Mouse (Mus musculus): ENCODE results near the gene Acot5. TPM values are rescaled to one million over a fixed set of nuclear protein-coding genes. Genes with fewer than 3 reads are reported as not detected.

The Acot5 gene
- total and polyA plus RNA-seq, 3 experiments = not detected

- dilution Hi-C loops (cut with MboI; ENCODE audit: extremely low pct_ligation_motif_present, extremely low pct_unique_long_range_greater_than_20kb, low sequenced_read_pairs) = no loop called here
- TF ChIP-seq MAZ (IDR thresholded peaks at IDR 0.05; ENCODE audit: low read depth, low read length) = no peak
- TF ChIP-seq CHD1 (IDR thresholded peaks at IDR 0.05; ENCODE audit: low read depth, low read length) = no peak
- TF ChIP-seq ETS1 (conservative IDR thresholded peaks at IDR 0.05; ENCODE audit: low read depth, low read length) = no peak
- TF ChIP-seq MYC (IDR thresholded peaks at IDR 0.05; ENCODE audit: low read depth, low read length) = no peak
- TF ChIP-seq CHD2 (IDR thresholded peaks at IDR 0.05; ENCODE audit: low read length) = no peak
- TF ChIP-seq ZNF384 (IDR thresholded peaks at IDR 0.05; ENCODE audit: low read depth, low read length) = no peak
- no peak for TF ChIP-seq RAD21 (IDR thresholded peaks at IDR 0.05; ENCODE audit: low read depth, low read length)
- TF ChIP-seq HCFC1 (IDR thresholded peaks at IDR 0.05; ENCODE audit: low read depth, low read length) = no peak
- TF ChIP-seq EP300 (IDR thresholded peaks at IDR 0.05; ENCODE audit: low read length) = no peak
- TF ChIP-seq ZC3H11A (IDR thresholded peaks at IDR 0.05; ENCODE audit: low read depth, low read length) = no peak
- TF ChIP-seq TBP (conservative IDR thresholded peaks at IDR 0.05; ENCODE audit: low read depth, low read length) = no peak
- TF ChIP-seq IRF4 (IDR thresholded peaks at IDR 0.05; ENCODE audit: low read depth, low read length) = no peak
- TF ChIP-seq PAX5 (IDR thresholded peaks at IDR 0.05; ENCODE audit: low read length) = no peak
- TF ChIP-seq BHLHE40 (IDR thresholded peaks at IDR 0.05; ENCODE audit: low read depth, low read length) = no peak
- no peak for TF ChIP-seq NELFE (IDR thresholded peaks at IDR 0.05; ENCODE audit: low read depth, low read length)
- TF ChIP-seq POLR2AphosphoS2 (IDR thresholded peaks at IDR 0.05; ENCODE audit: low read depth, low read length) = no peak
- no peak for TF ChIP-seq RCOR1 (conservative IDR thresholded peaks at IDR 0.05; ENCODE audit: low read depth, low read length)
- no peak for TF ChIP-seq KAT2A (IDR thresholded peaks at IDR 0.05; ENCODE audit: insufficient replicate concordance, low read length)
- no peak for TF ChIP-seq JUND (conservative IDR thresholded peaks at IDR 0.05; ENCODE audit: low read depth, low read length)
- no peak for DNase-seq (ENCODE audit: extremely low read depth)
Observed at GRCm38 (mm10) chr12:84071696-84072095, 2.6 kb downstream of the Acot5 start.

GRCm38 (mm10) chr12:84077371-84077990, 8.4 kb downstream of the Acot5 start:
- in situ Hi-C loops (cut with MboI; ENCODE audit: low pct_ligation_motif_present, low pct_unique_long_range_greater_than_20kb, low sequenced_read_pairs) = no loop called here
- TF ChIP-seq UBTF (IDR thresholded peaks at IDR 0.05; ENCODE audit: low read depth, low read length) = no peak
- TF ChIP-seq EP300 (IDR thresholded peaks at IDR 0.05; ENCODE audit: low read length) = no peak
- TF ChIP-seq CHD1 (IDR thresholded peaks at IDR 0.05; ENCODE audit: low read depth, low read length) = no peak
- no peak for TF ChIP-seq BHLHE40 (IDR thresholded peaks at IDR 0.05; ENCODE audit: low read depth, low read length)
- no peak for TF ChIP-seq MXI1 (IDR thresholded peaks at IDR 0.05; ENCODE audit: low read depth, low read length)
- TF ChIP-seq USF2 (conservative IDR thresholded peaks at IDR 0.05; ENCODE audit: low read depth, low read length) = no peak
- no peak for TF ChIP-seq ZNF384 (IDR thresholded peaks at IDR 0.05; ENCODE audit: low read depth, low read length)
- no peak for TF ChIP-seq RCOR1 (conservative IDR thresholded peaks at IDR 0.05; ENCODE audit: low read depth, low read length)
- TF ChIP-seq USF1 (IDR thresholded peaks at IDR 0.05; ENCODE audit: low read depth, low read length) = no peak
- no peak for TF ChIP-seq CTCF (conservative IDR thresholded peaks at IDR 0.05 in 1 of 2, IDR thresholded peaks at IDR 0.05 in 1 of 2; ENCODE audit: low read depth in 2 of 2, low read length in 2 of 2)
- TF ChIP-seq ZC3H11A (IDR thresholded peaks at IDR 0.05; ENCODE audit: low read depth, low read length) = no peak
- TF ChIP-seq MYC (IDR thresholded peaks at IDR 0.05; ENCODE audit: low read depth, low read length) = no peak
- TF ChIP-seq JUND (conservative IDR thresholded peaks at IDR 0.05; ENCODE audit: low read depth, low read length) = no peak
- no peak for TF ChIP-seq RAD21 (IDR thresholded peaks at IDR 0.05; ENCODE audit: low read depth, low read length)
- TF ChIP-seq MAFK (IDR thresholded peaks at IDR 0.05; ENCODE audit: insufficient replicate concordance, low read length) = no peak
- no peak for TF ChIP-seq CHD2 (IDR thresholded peaks at IDR 0.05; ENCODE audit: low read length)
- no peak for TF ChIP-seq TBP (conservative IDR thresholded peaks at IDR 0.05; ENCODE audit: low read depth, low read length)
- dilution Hi-C loops (cut with MboI; ENCODE audit: extremely low pct_ligation_motif_present, extremely low pct_unique_long_range_greater_than_20kb, low sequenced_read_pairs) = no loop called here

More at GRCm38 (mm10) chr12:84071696-84072095, 2.6 kb downstream of the Acot5 start:
- H3K9ac ChIP-seq (ENCODE audit: insufficient read depth, low read depth) = no peak overlapping the region
- H3K27ac ChIP-seq (ENCODE audit: insufficient read depth, low read depth) = no peak overlapping the region
- in situ Hi-C loops (cut with MboI; ENCODE audit: low pct_ligation_motif_present, low pct_unique_long_range_greater_than_20kb, low sequenced_read_pairs) = loop anchor here (25.0 kb wide), 2 partner anchors 109 to 284 kb away; partner anchors contain the start of gene Riox1
- no peaks in the 10 kb centered on the region for H3K9me3 ChIP-seq (replicated peaks; ENCODE audit: low read length)
- no peaks in the 10 kb centered on the region for H3K4me1 ChIP-seq (ENCODE audit: control insufficient read depth in 1 of 2, insufficient read depth in 2 of 2)
- H3K79me2 ChIP-seq (replicated peaks; ENCODE audit: control insufficient read depth, extremely low read depth, insufficient read depth, poor library complexity, severe bottlenecking) = no peaks in the 10 kb centered on the region
- no peak overlapping the region for H3K4me2 ChIP-seq (ENCODE audit: insufficient read depth, low read depth, poor library complexity, severe bottlenecking)
- no peaks in the 10 kb centered on the region for H3K36me3 ChIP-seq (replicated peaks in 1 of 2; ENCODE audit: control insufficient read depth in 1 of 2, insufficient read depth in 1 of 2, low read length in 1 of 2)
- no peak overlapping the region for H3K4me3 ChIP-seq (replicated peaks in 1 of 3; ENCODE audit: low read depth in 2 of 3, low read length in 2 of 3, poor library complexity in 1 of 3)
- H3K27me3 ChIP-seq (replicated peaks) = no peaks in the 10 kb centered on the region

More at GRCm38 (mm10) chr12:84077371-84077990, 8.4 kb downstream of the Acot5 start:
- Histone ChIP-seq H3K9ac (ENCODE audit: insufficient read depth, low read depth) (no peak overlapping the region), H3K4me3 (replicated peaks in 1 of 3; ENCODE audit: low read depth in 2 of 3, low read length in 2 of 3, poor library complexity in 1 of 3) (no peak overlapping the region), H3K79me2 (replicated peaks; ENCODE audit: control insufficient read depth, extremely low read depth, insufficient read depth, poor library complexity, severe bottlenecking) (no peaks in the 10 kb centered on the region), H3K4me1 (ENCODE audit: control insufficient read depth in 1 of 2, insufficient read depth in 2 of 2) (no peaks in the 10 kb centered on the region), H3K4me2 (ENCODE audit: insufficient read depth, low read depth, poor library complexity, severe bottlenecking) (no peak overlapping the region), H3K27ac (ENCODE audit: insufficient read depth, low read depth) (no peak overlapping the region), H3K36me3 (replicated peaks in 1 of 2; ENCODE audit: control insufficient read depth in 1 of 2, insufficient read depth in 1 of 2, low read length in 1 of 2) (no peaks in the 10 kb centered on the region), H3K9me3 (replicated peaks; ENCODE audit: low read length) (no peaks in the 10 kb centered on the region), H3K27me3 (replicated peaks) (no peaks in the 10 kb centered on the region)
- DNase-seq (ENCODE audit: extremely low read depth) = no peak
